Mouse (Mus musculus) liver, postnatal 0 days (tissue): ENCODE results near the gene Inpp5d. TPM values are rescaled to one million over a fixed set of nuclear protein-coding genes. Genes with fewer than 3 reads are reported as not detected.

Experiments
- ATAC-seq: fragments of 200-750 bp; cut with Nextera tagmentation; 2 replicates; pipeline ENCODE4 v1.8.0; 2017; ENCODE audit warnings: mild to moderate bottlenecking, moderate library complexity
- DNase-seq: peaks from one replicate; pipeline ENCODE4 v3.0.0-alpha.2; 2016
- H3K27ac ChIP-seq: fragments of 300-500 bp; sonication (generic); 2 replicates; pipeline ENCODE4 v1.5.1; 2014; ENCODE audit warnings: antibody characterized with exemption, moderate library complexity, mild to moderate bottlenecking, low read depth
- H3K27me3 ChIP-seq: fragments of 300-500 bp; sonication (generic); 2 replicates; pipeline ENCODE4 v1.6.1; 2014; ENCODE audit warnings: low read length, control low read depth, mixed read lengths; ENCODE audit not compliant: insufficient read depth
- H3K36me3 ChIP-seq: fragments of 300-500 bp; sonication (generic); replicated peaks from 2 replicates; pipeline ENCODE4 v1.6.1; 2014; ENCODE audit warnings: mild to moderate bottlenecking, control low read depth, low read length, moderate library complexity, mixed read lengths; ENCODE audit not compliant: insufficient read depth
- H3K4me1 ChIP-seq: fragments of 300-500 bp; sonication (generic); 2 replicates; pipeline ENCODE4 v1.6.1; 2014; ENCODE audit warnings: antibody characterized with exemption, mild to moderate bottlenecking, control low read depth; ENCODE audit not compliant: insufficient read depth
- H3K4me2 ChIP-seq: fragments of 300-500 bp; sonication (generic); 2 replicates; pipeline ENCODE4 v1.6.1; 2014; ENCODE audit warnings: low read depth, mild to moderate bottlenecking, low read length, moderate library complexity, mixed read lengths
- H3K4me3 ChIP-seq: fragments of 300-500 bp; sonication (generic); 2 replicates; pipeline ENCODE4 v1.5.1; 2014; ENCODE audit warnings: low read depth, low read length
- H3K9ac ChIP-seq: fragments of 300-500 bp; sonication (generic); replicated peaks from 2 replicates; pipeline ENCODE4 v1.6.1; 2014; ENCODE audit warnings: mild to moderate bottlenecking, moderate library complexity
- H3K9me3 ChIP-seq: fragments of 300-500 bp; sonication (generic); 2 replicates; pipeline ENCODE4 v1.6.1; 2016; ENCODE audit warnings: mild to moderate bottlenecking, control low read depth, low read length, mixed read lengths
- CTCF ChIP-seq: sonication (generic); IDR thresholded peaks from 2 replicates; pipeline ENCODE4 v1.5.1; 2016; ENCODE audit warnings: antibody characterized with exemption, low read depth
- EP300 ChIP-seq: IDR thresholded peaks from 2 replicates; pipeline ENCODE4 v1.6.1; 2016; ENCODE audit warnings: antibody characterized with exemption, low read depth, mild to moderate bottlenecking
- WGBS: fragments of 180-500 bp; shearing (Covaris S2); extraction: QIAGEN DNeasy Blood & Tissue Kit; methylation state at CpG from one replicate; pipeline ENCODE4 v1.1.7; 2014; ENCODE audit not compliant: insufficient replicate concordance; 5-methylcytosine and 5-hydroxymethylcytosine counted together
- polyA plus RNA-seq: library from polyadenylated mRNA; unstranded; fragments of >200 nt; fragmentation: Nextera tagmentation; extraction: Ambion mirVana; gene quantifications from 2 replicates; pipeline ENCODE4 v1.2.1, GENCODE M21; 2015

The Inpp5d gene
- polyA plus RNA-seq, 1 experiment from 2014 or later: 13.3 TPM

- no peaks in the 10 kb centered on the region; the same call in 1 of the 2 replicates for H3K36me3 ChIP-seq
- TF ChIP-seq CTCF: no peak
- TF ChIP-seq EP300: no peak
- peak overlapping the region; percentile 79 for H3K27ac ChIP-seq
- H3K27me3 ChIP-seq: no peaks in the 10 kb centered on the region
- no peak for ATAC-seq
- H3K4me2 ChIP-seq: peak overlapping the region; percentile 19; the same call in 1 of the 2 replicates
- 65% methylated on average over 2 of the region's 2 CpGs for WGBS
- H3K9me3 ChIP-seq: peaks cover 5% of the 10 kb centered on the region; the same call in 1 of the 2 replicates
- H3K9ac ChIP-seq: no peak overlapping the region
- no peak for DNase-seq
- peaks cover 24% of the 10 kb centered on the region for H3K4me1 ChIP-seq
- H3K4me3 ChIP-seq: no peak overlapping the region
Observed at GRCm38 (mm10) chr1:87658485-87658884, 38.4 kb downstream of the Inpp5d start.

GRCm38 (mm10) chr1:87658937-87659617, 39.0 kb downstream of the Inpp5d start:
- H3K9ac ChIP-seq: no peak overlapping the region
- ATAC-seq (peak; percentile 58), DNase-seq (peak; percentile 72)
- H3K4me1 ChIP-seq: peaks cover 24% of the 10 kb centered on the region
- H3K4me2 ChIP-seq: 0 out of 2 replicates have a peak overlapping the region, but pooled peaks have one; percentile 19
- WGBS: 39% methylated on average over 8 of the region's 8 CpGs
- no peak for TF ChIP-seq CTCF
- TF ChIP-seq EP300: no peak
- no peak overlapping the region for H3K4me3 ChIP-seq
- H3K36me3 ChIP-seq: no peaks in the 10 kb centered on the region; the same call in 1 of the 2 replicates
- H3K27me3 ChIP-seq: no peaks in the 10 kb centered on the region
- peaks cover 10% of the 10 kb centered on the region; the same call in 1 of the 2 replicates for H3K9me3 ChIP-seq
- H3K27ac ChIP-seq: peak overlapping the region; percentile 79

GRCm38 (mm10) chr1:87659618-87659960, 39.5 kb downstream of the Inpp5d start:
- no peak overlapping the region for H3K4me2 ChIP-seq
- TF ChIP-seq EP300 (no peak), CTCF (no peak)
- H3K4me1 ChIP-seq: peaks cover 24% of the 10 kb centered on the region
- H3K9me3 ChIP-seq: peaks cover 10% of the 10 kb centered on the region; the same call in 1 of the 2 replicates
- ATAC-seq (no peak), DNase-seq (no peak)
- H3K9ac ChIP-seq: no peak overlapping the region
- H3K27me3 ChIP-seq: no peaks in the 10 kb centered on the region
- no peak overlapping the region for H3K27ac ChIP-seq
- H3K4me3 ChIP-seq: no peak overlapping the region
- H3K36me3 ChIP-seq: no peaks in the 10 kb centered on the region; the same call in 1 of the 2 replicates
- WGBS: 56% methylated on average over 4 of the region's 4 CpGs

- H3K9me3 ChIP-seq: peaks cover 10% of the 10 kb centered on the region; the same call in 1 of the 2 replicates
- H3K4me1 ChIP-seq: peaks cover 24% of the 10 kb centered on the region
- TF ChIP-seq EP300 (no peak), CTCF (no peak)
- no peaks in the 10 kb centered on the region; the same call in 1 of the 2 replicates for H3K36me3 ChIP-seq
- ATAC-seq (no peak), DNase-seq (no peak)
- WGBS: 70% methylated on average over 1 of the region's 1 CpGs
- no peak overlapping the region for H3K27ac ChIP-seq
- H3K4me3 ChIP-seq: no peak overlapping the region
- no peak overlapping the region for H3K9ac ChIP-seq
- H3K4me2 ChIP-seq: no peak overlapping the region
- H3K27me3 ChIP-seq: no peaks in the 10 kb centered on the region
Observed at GRCm38 (mm10) chr1:87660740-87661139, 40.6 kb downstream of the Inpp5d start.

- no peak for ATAC-seq
- H3K9ac ChIP-seq: no peak overlapping the region
- WGBS: 73% methylated on average over 2 of the region's 2 CpGs
- H3K4me1 ChIP-seq: peaks cover 4% of the 10 kb centered on the region
- H3K27ac ChIP-seq: no peak overlapping the region
- TF ChIP-seq EP300 (no peak), CTCF (peak; percentile 66)
- H3K36me3 ChIP-seq: peaks cover 7% of the 10 kb centered on the region
- DNase-seq: no peak
- H3K27me3 ChIP-seq: no peaks in the 10 kb centered on the region
- no peak overlapping the region for H3K4me2 ChIP-seq
- H3K4me3 ChIP-seq: no peak overlapping the region
- peaks cover 10% of the 10 kb centered on the region; the same call in 1 of the 2 replicates for H3K9me3 ChIP-seq
Observed at GRCm38 (mm10) chr1:87663992-87664391, 43.9 kb downstream of the Inpp5d start.

- Histone ChIP-seq H3K36me3 (peaks cover 17% of the 10 kb centered on the region), H3K27me3 (no peaks in the 10 kb centered on the region), H3K9ac (no peak overlapping the region), H3K4me2 (no peak overlapping the region), H3K27ac (no peak overlapping the region), H3K4me1 (no peaks in the 10 kb centered on the region), H3K9me3 (peaks cover 10% of the 10 kb centered on the region; the same call in 1 of the 2 replicates), H3K4me3 (no peak overlapping the region)
- no peak for ATAC-seq
- WGBS: 53% methylated on average over 1 of the region's 1 CpGs
- TF ChIP-seq CTCF (peak; percentile 62), EP300 (no peak)
- DNase-seq: peak; percentile 37
Observed at GRCm38 (mm10) chr1:87667006-87667405, 46.9 kb downstream of the Inpp5d start.
